Mouse (Mus musculus): Measurements from ENCODE around the gene Pramel3. TPM values are rescaled to one million over a fixed set of nuclear protein-coding genes. Genes with fewer than 3 reads are reported as not detected.
"Not testable (repeated sequence)": the region's sequence is repeated elsewhere in the genome, so short reads cannot be mapped to it uniquely, and the experiment has no call there.

The Pramel3 gene
- polyA plus RNA-seq (2012; rRNA removed): not detected in 2 replicates

DNA sequence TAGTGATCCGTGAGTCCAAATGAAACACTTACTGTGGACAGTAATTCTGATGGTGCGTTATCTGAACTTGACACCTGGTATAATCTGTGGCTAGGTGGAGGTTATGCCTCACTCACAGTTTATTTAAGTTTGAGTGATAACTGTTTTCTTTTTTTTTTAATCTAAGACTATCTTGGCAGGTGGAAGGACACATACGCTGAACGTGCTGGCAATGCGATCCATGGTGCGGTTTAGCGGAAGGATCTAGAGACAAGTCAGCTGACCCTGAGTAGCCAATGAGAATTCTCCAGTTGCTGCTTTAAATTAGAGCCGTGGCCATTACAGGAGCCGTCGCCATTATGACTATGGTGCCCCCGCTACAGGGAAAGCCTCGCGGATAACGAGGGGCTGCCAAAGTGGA is at the start of gene Pramel3:
Gene Pramel3 (plus strand): TSS at position 301 of the 400 bp plus-strand sequence.
- H3K27ac ChIP-seq (ENCODE audit: insufficient read depth, low read length); H3K4me1 ChIP-seq (ENCODE audit: control insufficient read depth, insufficient read depth, insufficient read length); H3K4me3 ChIP-seq (ENCODE audit: extremely low read depth, insufficient read depth, insufficient read length); DNase-seq (ENCODE audit: low read depth in 1 of 2, low spot score in 2 of 2); H3K27me3 ChIP-seq (ENCODE audit: control insufficient read depth, insufficient read depth, low read length); H3K36me3 ChIP-seq (ENCODE audit: control insufficient read depth, insufficient read depth, low read length): not testable (repeated sequence)
- WGBS: 95% methylated on average over 14 of the region's 14 CpGs

DNA sequence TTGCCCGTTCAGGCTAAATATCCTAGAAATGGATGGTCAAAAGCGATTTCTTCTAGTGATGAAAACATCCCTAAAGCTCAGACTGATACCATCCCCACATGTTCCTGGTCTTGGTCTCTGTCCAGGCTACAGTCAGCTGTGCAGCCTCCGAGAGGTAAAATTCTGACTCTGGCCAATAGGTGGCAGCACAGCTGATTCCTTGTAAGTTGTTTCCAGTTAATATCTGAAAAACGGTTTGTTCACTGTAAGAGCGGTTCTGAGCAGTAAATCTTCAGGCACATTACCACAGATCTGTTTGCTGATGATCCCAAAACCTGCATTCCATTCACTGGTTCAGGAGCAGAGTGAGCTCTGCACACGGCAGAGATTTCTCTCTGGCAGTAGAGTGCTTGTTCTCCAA is 58.6 kb downstream of the Pramel3 start:
- not testable (repeated sequence) for DNase-seq (ENCODE audit: low read depth in 1 of 2, low spot score in 2 of 2); H3K4me3 ChIP-seq (ENCODE audit: extremely low read depth, insufficient read depth, insufficient read length); H3K27ac ChIP-seq (ENCODE audit: insufficient read depth, low read length); H3K27me3 ChIP-seq (ENCODE audit: control insufficient read depth, insufficient read depth, low read length); H3K4me1 ChIP-seq (ENCODE audit: control insufficient read depth, insufficient read depth, insufficient read length); H3K36me3 ChIP-seq (ENCODE audit: control insufficient read depth, insufficient read depth, low read length)
- WGBS: 29% methylated on average over 3 of the region's 6 CpGs

DNA sequence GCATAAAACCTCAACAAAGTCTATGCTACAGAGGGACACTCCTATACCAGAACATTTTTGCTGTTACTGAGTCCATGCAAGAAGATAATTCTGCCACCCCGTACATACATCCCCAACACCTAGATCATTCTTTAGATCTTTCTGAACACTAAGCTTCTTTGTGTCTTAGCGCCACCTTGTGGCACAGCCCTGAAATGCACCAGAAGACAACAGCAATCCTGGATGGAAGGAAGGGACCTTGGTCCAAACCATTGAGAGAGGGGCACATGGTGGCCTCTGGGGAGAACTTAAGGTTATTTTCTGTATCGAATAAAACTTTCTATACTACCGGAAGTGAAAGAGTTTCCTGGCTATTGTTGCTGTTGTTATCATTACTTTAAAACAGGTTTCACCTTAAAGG is 59.8 kb downstream of the Pramel3 start:
- no CpG with 5 or more reads among the region's 4 CpGs for whole genome bisulfite sequencing

More for the DNA sequence above, 59.8 kb downstream of the Pramel3 start:
- not testable (repeated sequence) for H3K4me3 ChIP-seq (ENCODE audit: extremely low read depth, insufficient read depth, insufficient read length); H3K36me3 ChIP-seq (ENCODE audit: control insufficient read depth, insufficient read depth, low read length); H3K4me1 ChIP-seq (ENCODE audit: control insufficient read depth, insufficient read depth, insufficient read length); DNase-seq (ENCODE audit: low read depth in 1 of 2, low spot score in 2 of 2); H3K27me3 ChIP-seq (ENCODE audit: control insufficient read depth, insufficient read depth, low read length); H3K27ac ChIP-seq (ENCODE audit: insufficient read depth, low read length)

Other genes starting within 250 kb of the Pramel3 start
- gene Gm15023, start 124.7 kb upstream of the Pramel3 start, polyA plus RNA-seq (2012; rRNA removed): not detected in 2 replicates
- not detected in 2 replicates for gene Tceal6, start 91.6 kb upstream of the Pramel3 start, polyA plus RNA-seq (2012; rRNA removed)
- not detected in 2 replicates for gene Gm5128, start 71.0 kb downstream of the Pramel3 start, polyA plus RNA-seq (2012; rRNA removed)
- not detected in 2 replicates for gene Gm7903, start 131.5 kb downstream of the Pramel3 start, polyA plus RNA-seq (2012; rRNA removed)
- gene AV320801, start 192.3 kb downstream of the Pramel3 start, polyA plus RNA-seq (2012; rRNA removed): not detected in 2 replicates

Data from spleen, adult 2 months (tissue).